Mouse (Mus musculus) forebrain, postnatal 0 days (tissue): Measurements from ENCODE around the gene Rasgrf1. TPM values are rescaled to one million over a fixed set of nuclear protein-coding genes. Genes with fewer than 3 reads are reported as not detected.
"Not testable (repeated sequence)": the region's sequence is repeated elsewhere in the genome, so short reads cannot be mapped to it uniquely, and the experiment has no call there.

Experiments
- ATAC-seq: fragments of 200-750 bp; cut with Nextera tagmentation; 2 replicates; pipeline ENCODE4 v1.8.0; 2017; ENCODE audit warnings: mild to moderate bottlenecking, moderate library complexity
- DNase-seq: peaks from one replicate; pipeline ENCODE4 v3.0.0-alpha.2; 2015
- H3K27ac ChIP-seq: fragments of 300-500 bp; sonication (generic); 2 replicates; pipeline ENCODE4 v1.5.1; 2014; ENCODE audit warnings: low read depth, mild to moderate bottlenecking, antibody characterized with exemption, low read length, moderate library complexity, mixed read lengths
- H3K27me3 ChIP-seq: fragments of 300-500 bp; sonication (generic); 2 replicates; pipeline ENCODE4 v1.6.1; 2014; ENCODE audit warnings: mild to moderate bottlenecking, low read length, mixed read lengths; ENCODE audit not compliant: insufficient read depth
- H3K36me3 ChIP-seq: fragments of 300-500 bp; sonication (generic); 2 replicates; pipeline ENCODE4 v1.6.1; 2014; ENCODE audit warnings: mild to moderate bottlenecking, moderate library complexity; ENCODE audit not compliant: insufficient read depth
- H3K4me1 ChIP-seq: fragments of 300-500 bp; sonication (generic); 2 replicates; pipeline ENCODE4 v1.6.1; 2014; ENCODE audit warnings: antibody characterized with exemption; ENCODE audit not compliant: insufficient read depth
- H3K4me2 ChIP-seq: fragments of 300-500 bp; sonication (generic); 2 replicates; pipeline ENCODE4 v1.6.1; 2014; ENCODE audit warnings: low read depth, mild to moderate bottlenecking, moderate library complexity
- H3K4me3 ChIP-seq: fragments of 300-500 bp; sonication (generic); 2 replicates; pipeline ENCODE4 v1.5.1; 2014; ENCODE audit warnings: low read depth, low read length, mixed read lengths
- H3K9ac ChIP-seq: fragments of 300-500 bp; sonication (generic); 2 replicates; pipeline ENCODE4 v1.6.1; 2014; ENCODE audit warnings: mild to moderate bottlenecking
- H3K9me3 ChIP-seq: fragments of 300-500 bp; sonication (generic); 2 replicates; pipeline ENCODE4 v1.6.1; 2016; ENCODE audit warnings: low read length
- CTCF ChIP-seq: sonication (generic); IDR thresholded peaks from 2 replicates; pipeline ENCODE4 v1.5.1; 2016; ENCODE audit warnings: antibody characterized with exemption, control low read depth, low read depth
- WGBS: fragments of 180-500 bp; shearing (Covaris S2); extraction: QIAGEN DNeasy Blood & Tissue Kit; methylation state at CpG from one replicate; pipeline ENCODE4 v1.1.7; 2014; 5-methylcytosine and 5-hydroxymethylcytosine counted together
- polyA plus RNA-seq: library from polyadenylated mRNA; unstranded; fragments of >200 nt; fragmentation: Nextera tagmentation; extraction: Ambion mirVana; gene quantifications from 2 replicates; pipeline ENCODE4 v1.2.1, GENCODE M21; 2015
- total RNA-seq: library from RNA; depleted of rRNA; stranded (reverse); fragments of >200 nt; gene quantifications from 2 replicates; pipeline ENCODE4 v1.2.3, GENCODE M21; 2014; rRNA removed

Gene Rasgrf1
- total and polyA plus RNA-seq, 2 experiments from 2014 or later, result 19.3 to 33.2 TPM

DNA sequence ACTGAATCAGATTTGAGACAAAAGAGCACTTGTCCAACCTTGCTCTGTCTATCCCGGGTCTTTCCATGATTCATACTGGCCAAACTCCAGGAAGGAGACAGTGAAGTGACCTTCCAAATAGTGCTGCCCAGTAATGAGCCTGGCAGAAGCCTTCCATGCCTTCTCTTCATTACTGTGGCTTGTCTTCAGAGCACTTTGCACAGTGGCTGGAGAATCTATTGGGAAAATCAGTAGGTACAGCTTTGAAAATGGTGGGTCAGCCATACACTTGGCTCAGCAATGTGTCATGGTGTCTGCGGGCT, 150.8 kb downstream of the Rasgrf1 start:
- no peak for ATAC-seq
- H3K27ac ChIP-seq, result no peak overlapping the region
- H3K27me3 ChIP-seq, result no peaks in the 10 kb centered on the region
- no peak overlapping the region for H3K4me3 ChIP-seq
- DNase-seq, result no peak
- no peak overlapping the region for H3K4me2 ChIP-seq
- TF ChIP-seq CTCF, result no peak
- WGBS, result 68% methylated on average over 2 of the region's 2 CpGs
- no peaks in the 10 kb centered on the region for H3K36me3 ChIP-seq
- no peaks in the 10 kb centered on the region for H3K4me1 ChIP-seq
- no peak overlapping the region for H3K9ac ChIP-seq
- no peaks in the 10 kb centered on the region for H3K9me3 ChIP-seq

GRCm38 (mm10) chr9:90060932-90061331, 151.2 kb downstream of the Rasgrf1 start:
- not testable (repeated sequence) for DNase-seq, H3K4me2 ChIP-seq, H3K27ac ChIP-seq, H3K36me3 ChIP-seq, H3K4me1 ChIP-seq, H3K27me3 ChIP-seq, ATAC-seq, H3K9ac ChIP-seq, H3K9me3 ChIP-seq, H3K4me3 ChIP-seq
- WGBS, result 97% methylated on average over 5 of the region's 5 CpGs

DNA sequence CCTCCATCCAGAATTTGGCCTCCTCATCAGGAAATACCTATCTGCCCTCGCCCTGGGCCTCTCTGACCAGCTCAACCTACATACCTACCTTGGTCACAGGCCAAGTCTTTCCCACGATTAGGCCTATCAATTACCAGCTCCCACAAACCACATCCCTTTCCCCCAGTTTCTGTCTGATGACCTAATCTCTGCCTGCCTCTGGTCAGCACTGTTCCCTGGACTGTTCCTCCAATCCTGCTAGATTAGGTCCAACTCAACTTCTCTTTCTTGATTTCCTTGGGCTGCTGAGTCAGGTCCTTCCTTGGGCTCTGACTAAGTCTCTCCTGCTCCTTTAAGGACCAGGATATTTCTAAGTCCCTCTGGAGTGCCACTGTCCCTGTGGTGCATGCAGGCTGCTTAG, 157.6 kb downstream of the Rasgrf1 start:
- H3K27ac ChIP-seq, result no peak overlapping the region
- no peak for DNase-seq
- H3K9ac ChIP-seq, result no peak overlapping the region
- no peaks in the 10 kb centered on the region for H3K4me1 ChIP-seq
- ATAC-seq, result no peak
- no peak for TF ChIP-seq CTCF
- H3K27me3 ChIP-seq, result no peaks in the 10 kb centered on the region
- 78% methylated on average over 2 of the region's 2 CpGs for WGBS
- no peaks in the 10 kb centered on the region for H3K36me3 ChIP-seq
- H3K4me2 ChIP-seq, result no peak overlapping the region
- no peaks in the 10 kb centered on the region for H3K9me3 ChIP-seq
- H3K4me3 ChIP-seq, result no peak overlapping the region

DNA sequence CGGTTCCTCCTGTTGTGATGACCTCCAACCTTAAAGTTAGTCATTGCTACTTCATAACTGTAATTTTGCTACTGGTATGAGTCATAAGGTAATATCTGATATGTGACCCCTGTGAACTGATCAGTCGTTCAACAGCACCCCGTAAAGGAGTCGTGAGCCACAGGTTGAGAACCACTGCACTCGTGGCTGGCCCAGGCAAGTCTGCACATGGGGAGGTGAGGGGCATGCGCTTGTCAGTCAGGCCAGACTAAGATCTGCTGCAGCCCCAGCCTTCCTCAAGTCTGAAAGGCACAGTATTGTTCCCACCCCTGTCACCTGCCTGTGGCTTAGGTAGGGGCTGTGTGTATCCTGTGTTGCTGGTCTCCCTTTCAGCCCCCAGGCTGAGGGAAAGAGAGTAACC, 159.1 kb downstream of the Rasgrf1 start:
- WGBS, result 87% methylated on average over 6 of the region's 6 CpGs
- Histone ChIP-seq H3K9ac (no peak overlapping the region), H3K4me1 (no peaks in the 10 kb centered on the region), H3K27ac (no peak overlapping the region), H3K4me3 (no peak overlapping the region), H3K27me3 (no peaks in the 10 kb centered on the region), H3K4me2 (no peak overlapping the region), H3K36me3 (no peaks in the 10 kb centered on the region), H3K9me3 (no peaks in the 10 kb centered on the region)
- ATAC-seq, result no peak
- no peak for DNase-seq
- no peak for TF ChIP-seq CTCF

GRCm38 (mm10) chr9:90069485-90069884, 159.8 kb downstream of the Rasgrf1 start:
- no peaks in the 10 kb centered on the region for H3K9me3 ChIP-seq
- H3K4me2 ChIP-seq, result no peak overlapping the region
- DNase-seq (no peak), ATAC-seq (no peak)
- H3K27ac ChIP-seq, result no peak overlapping the region
- no peaks in the 10 kb centered on the region for H3K27me3 ChIP-seq
- no peak overlapping the region for H3K4me3 ChIP-seq
- H3K9ac ChIP-seq, result no peak overlapping the region
- H3K4me1 ChIP-seq, result no peaks in the 10 kb centered on the region
- no peaks in the 10 kb centered on the region for H3K36me3 ChIP-seq
- 84% methylated on average over 7 of the region's 7 CpGs for WGBS
- TF ChIP-seq CTCF, result no peak

- 82% methylated on average over 7 of the region's 7 CpGs for WGBS
- Histone ChIP-seq H3K27me3 (no peaks in the 10 kb centered on the region), H3K9ac (no peak overlapping the region), H3K4me2 (no peak overlapping the region), H3K27ac (no peak overlapping the region), H3K4me3 (no peak overlapping the region), H3K4me1 (no peaks in the 10 kb centered on the region), H3K9me3 (no peaks in the 10 kb centered on the region), H3K36me3 (no peaks in the 10 kb centered on the region)
- TF ChIP-seq CTCF, result no peak
- ATAC-seq (no peak), DNase-seq (no peak)
Measured at GRCm38 (mm10) chr9:90070174-90070573, 160.5 kb downstream of the Rasgrf1 start.

DNA sequence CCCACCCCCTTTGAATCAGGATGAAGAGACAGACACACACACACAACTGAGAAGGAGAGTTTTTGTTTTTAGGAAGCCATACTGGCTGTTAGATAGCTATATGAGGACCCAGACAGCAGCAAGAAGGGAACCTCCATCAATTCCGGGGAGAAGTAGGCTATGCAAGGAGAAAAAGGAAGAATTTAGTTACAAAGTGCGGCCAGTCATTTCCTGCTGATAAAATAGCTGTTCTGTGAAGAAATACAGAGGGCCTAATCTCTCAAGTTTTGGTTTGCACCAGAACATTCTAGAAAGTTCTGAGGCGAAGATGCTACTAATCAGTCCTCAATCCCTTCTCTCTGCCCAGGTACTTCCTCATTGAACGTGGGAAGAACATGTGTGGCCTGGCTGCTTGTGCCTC, 165.6 kb downstream of the Rasgrf1 start:
- Histone ChIP-seq H3K36me3 (no peaks in the 10 kb centered on the region), H3K27ac (no peak overlapping the region), H3K4me2 (no peak overlapping the region), H3K9me3 (no peaks in the 10 kb centered on the region), H3K4me1 (no peaks in the 10 kb centered on the region), H3K27me3 (no peaks in the 10 kb centered on the region), H3K9ac (no peak overlapping the region), H3K4me3 (no peak overlapping the region)
- 85% methylated on average over 4 of the region's 4 CpGs for whole genome bisulfite sequencing
- TF ChIP-seq CTCF, result no peak
- no peak for ATAC-seq
- DNase-seq, result no peak

DNA sequence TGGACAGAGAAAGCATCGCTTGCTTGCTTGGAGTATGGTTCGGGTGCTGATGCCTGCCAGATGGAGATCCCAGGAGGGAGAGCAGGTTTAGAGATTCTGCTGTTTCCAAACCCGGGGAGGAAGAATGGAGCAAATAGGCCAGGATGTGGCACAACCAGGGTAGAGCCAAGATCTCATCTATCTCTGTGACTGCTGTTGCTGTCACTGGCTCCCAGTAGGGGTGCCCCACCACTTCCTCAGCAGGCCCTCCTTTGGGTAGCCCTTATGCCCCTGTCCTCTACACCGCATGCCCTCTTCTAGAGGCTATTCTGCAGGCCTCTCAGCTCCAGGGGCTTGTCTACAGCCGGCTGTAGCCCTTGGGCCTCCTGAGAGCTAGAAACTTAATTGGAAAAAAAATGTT, 166.4 kb downstream of the Rasgrf1 start:
- Histone ChIP-seq H3K36me3 (no peaks in the 10 kb centered on the region), H3K4me3 (no peak overlapping the region), H3K9ac (no peak overlapping the region), H3K27ac (no peak overlapping the region), H3K9me3 (no peaks in the 10 kb centered on the region), H3K4me2 (no peak overlapping the region), H3K4me1 (no peaks in the 10 kb centered on the region), H3K27me3 (no peaks in the 10 kb centered on the region)
- WGBS, result 92% methylated on average over 5 of the region's 5 CpGs
- no peak for ATAC-seq
- TF ChIP-seq CTCF, result no peak
- DNase-seq, result no peak

Other genes starting within 250 kb of the Rasgrf1 start
- 51.3 and 57.2 TPM in 2 replicates for gene Tmed3, start 204.8 kb upstream of the Rasgrf1 start, total RNA-seq
- 53.4 and 55.5 TPM in 2 replicates for gene Tmed3, start 204.8 kb upstream of the Rasgrf1 start, polyA plus RNA-seq
- gene Ankrd34c, start 171.4 kb upstream of the Rasgrf1 start, total RNA-seq, result 1.5 and 4.1 TPM in 2 replicates
- 0.68 and 0.74 TPM in 2 replicates for gene Ankrd34c, start 171.4 kb upstream of the Rasgrf1 start, polyA plus RNA-seq
- 19.6 and 29.9 TPM in 2 replicates for gene Ctsh, start 144.2 kb downstream of the Rasgrf1 start, total RNA-seq
- gene Ctsh, start 144.2 kb downstream of the Rasgrf1 start, polyA plus RNA-seq, result 35.8 and 47.8 TPM in 2 replicates
- gene Morf4l1, start 204.9 kb downstream of the Rasgrf1 start, total RNA-seq, result 295 and 321 TPM in 2 replicates
- gene Morf4l1, start 204.9 kb downstream of the Rasgrf1 start, polyA plus RNA-seq, result 636 and 638 TPM in 2 replicates